In genomic region chr14:57084180-57084668, GRCm38 (mm10) we compare ENCODE assay signal across 13 mouse cellular contexts. TPM values are rescaled to one million over a fixed set of nuclear protein-coding genes. Genes with fewer than 3 reads are reported as not detected.
DNase-seq lines count a peak whose midpoint lies in the region; ATAC-seq and TF ChIP-seq lines count a peak whose summit lies in the region.
"Had no signal": no experiment of that assay in that cellular context is flagged by ENCODE, and none has a peak within 500 bp of the region (broad histone marks: within the 10 kb centered on the region; RNA-seq: fewer than 3 reads in every experiment).

No protein-coding gene starts in this region.

- TF ChIP-seq POLR2A in liver, adult 2 months (IDR thresholded peaks at IDR 0.05; ENCODE audit: extremely low read depth, insufficient read depth, low read length) = no peak

- peak overlapping the region; percentile 18; the same call in 1 of the 2 replicates for H3K9ac ChIP-seq in liver, adult 2 months (ENCODE audit: low read depth, low read length)
- no peak overlapping the region for H3K9ac ChIP-seq in liver, embryonic 11.5 days (ENCODE audit: low read depth, low read length)
- no peak overlapping the region for H3K9ac ChIP-seq in limb, embryonic 15.5 days
- no peak overlapping the region for H3K9ac ChIP-seq in stomach, postnatal 0 days (ENCODE audit: low read length)
- H3K9ac ChIP-seq: embryonic facial prominence, embryonic 13.5 days; hindbrain, embryonic 15.5 days had no signal

- H3K27me3 ChIP-seq in liver, adult 2 months (ENCODE audit: control insufficient read depth, insufficient read depth, low read length) = no peaks in the 10 kb centered on the region
- no peaks in the 10 kb centered on the region for H3K27me3 ChIP-seq in liver, embryonic 11.5 days (replicated peaks; ENCODE audit: control insufficient read depth, insufficient read depth, low read length)
- no peaks in the 10 kb centered on the region for H3K27me3 ChIP-seq in limb, embryonic 15.5 days
- no peaks in the 10 kb centered on the region for H3K27me3 ChIP-seq in stomach, postnatal 0 days (ENCODE audit: control insufficient read depth, insufficient read depth, low read length)
- H3K27me3 ChIP-seq: CH12.LX; embryonic facial prominence, embryonic 13.5 days; hindbrain, embryonic 15.5 days had no signal

- H3K79me2 ChIP-seq in liver, adult 2 months (ENCODE audit: control insufficient read depth, insufficient read depth, low read length) = no peaks in the 10 kb centered on the region

- no peak overlapping the region for H3K4me3 ChIP-seq in liver, adult 2 months (ENCODE audit: insufficient read depth, low read depth, low read length)
- H3K4me3 ChIP-seq in liver, embryonic 11.5 days (ENCODE audit: low read depth, low read length) = no peak overlapping the region
- no peak overlapping the region for H3K4me3 ChIP-seq in limb, embryonic 15.5 days
- H3K4me3 ChIP-seq in stomach, postnatal 0 days (ENCODE audit: low read depth, low read length) = no peak overlapping the region
- H3K4me3 ChIP-seq: embryonic facial prominence, embryonic 13.5 days; hindbrain, embryonic 15.5 days had no signal

- TF ChIP-seq CTCF in liver, adult 2 months (IDR thresholded peaks at IDR 0.05; ENCODE audit: low read depth, low read length) = no peak
- TF ChIP-seq CTCF in stomach, postnatal 0 days (IDR thresholded peaks at IDR 0.05; ENCODE audit: low read depth) = no peak

- H3K27ac ChIP-seq in liver, adult 2 months (replicated peaks; ENCODE audit: insufficient read depth, low read depth, low read length) = 0 out of 2 replicates have a peak overlapping the region, but pooled peaks have one; percentile 13
- no peak overlapping the region for H3K27ac ChIP-seq in liver, embryonic 11.5 days (ENCODE audit: low read depth, low read length)
- H3K27ac ChIP-seq in limb, embryonic 15.5 days = peak overlapping the region; percentile 11; the same call in 1 of the 2 replicates
- peak overlapping the region; percentile 69 for H3K27ac ChIP-seq in stomach, postnatal 0 days (replicated peaks)
- H3K27ac ChIP-seq: embryonic facial prominence, embryonic 13.5 days; hindbrain, embryonic 15.5 days had no signal

- H3K36me3 ChIP-seq in liver, adult 2 months (ENCODE audit: control insufficient read depth, insufficient read depth, low read length) = no peaks in the 10 kb centered on the region
- H3K36me3 ChIP-seq in liver, embryonic 11.5 days (ENCODE audit: control insufficient read depth, insufficient read depth, low read length) = no peaks in the 10 kb centered on the region
- no peaks in the 10 kb centered on the region for H3K36me3 ChIP-seq in limb, embryonic 15.5 days
- H3K36me3 ChIP-seq in stomach, postnatal 0 days (ENCODE audit: control insufficient read depth, insufficient read depth, low read length) = no peaks in the 10 kb centered on the region
- H3K36me3 ChIP-seq: embryonic facial prominence, embryonic 13.5 days; hindbrain, embryonic 15.5 days had no signal

- H3K9me3 ChIP-seq in liver, embryonic 11.5 days (ENCODE audit: control insufficient read depth, low read length) = no peaks in the 10 kb centered on the region
- no peaks in the 10 kb centered on the region for H3K9me3 ChIP-seq in limb, embryonic 15.5 days
- no peaks in the 10 kb centered on the region for H3K9me3 ChIP-seq in stomach, postnatal 0 days (ENCODE audit: control insufficient read depth, low read length)
- H3K9me3 ChIP-seq: embryonic facial prominence, embryonic 13.5 days; hindbrain, embryonic 15.5 days had no signal

- no peak for TF ChIP-seq EP300 in stomach, postnatal 0 days (optimal IDR thresholded peaks at IDR 0.05)

- no peak overlapping the region for H3K4me2 ChIP-seq in liver, embryonic 11.5 days
- H3K4me2 ChIP-seq in limb, embryonic 15.5 days = no peak overlapping the region
- no peak overlapping the region for H3K4me2 ChIP-seq in stomach, postnatal 0 days (replicated peaks; ENCODE audit: low read depth)
- H3K4me2 ChIP-seq: embryonic facial prominence, embryonic 13.5 days; hindbrain, embryonic 15.5 days had no signal

- no peak for ATAC-seq in liver, embryonic 11.5 days (replicated peaks; ENCODE audit: low FRiP score)
- ATAC-seq in limb, embryonic 15.5 days (ENCODE audit: insufficient number of reproducible peaks, low FRiP score, low TSS enrichment, low read depth) = no peak
- peak; percentile 71 for ATAC-seq in stomach, postnatal 0 days (ENCODE audit: low FRiP score, low TSS enrichment)
- ATAC-seq: activated CD4-positive, CD25-positive, alpha-beta regulatory T cell, adult 4 months had no signal

- peak; percentile 79 for DNase-seq in liver, adult 2 months (ENCODE audit: extremely low read depth, low read depth, low spot score)
- DNase-seq in liver, embryonic 11.5 days (ENCODE audit: low spot score) = no peak
- peak; percentile 65 to 68 for DNase-seq in kidney, adult 8-10 months
- DNase-seq in stomach, postnatal 0 days (ENCODE audit: low spot score) = peak; percentile 53
- no peak for DNase-seq in natural killer cell, adult 2 months (ENCODE audit: low spot score in 2 of 2)
- no peak for DNase-seq in right cerebral cortex, adult 18-20 months
- DNase-seq in gastrocnemius, postnatal 10 days = no peak
- DNase-seq: midbrain, embryonic 14.5 days had no signal

- H3K4me1 ChIP-seq in liver, adult 2 months (ENCODE audit: control insufficient read depth, insufficient read depth, low read length) = peaks cover 13% of the 10 kb centered on the region
- H3K4me1 ChIP-seq in liver, embryonic 11.5 days (replicated peaks; ENCODE audit: control insufficient read depth, insufficient read depth, low read length) = 0 out of 2 replicates have a peak, but pooled peaks cover 4% of the 10 kb centered on the region
- peaks cover 14% of the 10 kb centered on the region for H3K4me1 ChIP-seq in limb, embryonic 15.5 days
- H3K4me1 ChIP-seq in stomach, postnatal 0 days (replicated peaks; ENCODE audit: control insufficient read depth, insufficient read depth) = no peaks in the 10 kb centered on the region
- H3K4me1 ChIP-seq: hindbrain, embryonic 15.5 days had no signal

- 17% methylated on average over 11 of the region's 11 CpGs for WGBS in liver, adult 2 months
- WGBS in liver, embryonic 11.5 days = 38% methylated on average over 11 of the region's 11 CpGs
- WGBS in limb, embryonic 15.5 days = 11% methylated on average over 11 of the region's 11 CpGs
- 11% methylated on average over 11 of the region's 11 CpGs for WGBS in stomach, postnatal 0 days

RNA-seq across cellular contexts. Expression of gene Gjb2, which starts 20.3 kb away (rescaled TPM):
- total RNA-seq in liver, adult 2 months (2014; rRNA removed) = 90.0 and 124 TPM in 2 replicates
- 177 and 208 TPM in 2 replicates for polyA plus RNA-seq in liver, adult 2 months (2012; rRNA removed)
- 3.8 and 4.8 TPM in 2 replicates for polyA plus RNA-seq in liver, embryonic 11.5 days (2014; fragmentation: Nextera tagmentation; extraction: Ambion mirVana)
- polyA plus RNA-seq in limb, embryonic 15.5 days (2015; fragmentation: Nextera tagmentation; extraction: Ambion mirVana) = 101 and 112 TPM in 2 replicates
- polyA plus RNA-seq in stomach, postnatal 0 days (2015; fragmentation: Nextera tagmentation; extraction: Ambion mirVana) = 77.8 and 78.1 TPM in 2 replicates
- total RNA-seq in gastrocnemius, postnatal 10 days (2021) = under 1 TPM; 0.31 to 0.95 TPM
- total RNA-seq: CH12.LX had no signal

RNA-seq across cellular contexts. Expression of gene Gja3, which starts 26.3 kb away (rescaled TPM):
- not detected in 2 replicates for total RNA-seq in liver, adult 2 months (2014; rRNA removed)
- not detected in 2 replicates for polyA plus RNA-seq in liver, adult 2 months (2012; rRNA removed)
- 0.15 and 0.17 TPM in 2 replicates for polyA plus RNA-seq in liver, embryonic 11.5 days (2014; fragmentation: Nextera tagmentation; extraction: Ambion mirVana)
- 5.6 and 14.7 TPM in 2 replicates for polyA plus RNA-seq in limb, embryonic 15.5 days (2015; fragmentation: Nextera tagmentation; extraction: Ambion mirVana)
- polyA plus RNA-seq in stomach, postnatal 0 days (2015; fragmentation: Nextera tagmentation; extraction: Ambion mirVana) = 0.05 and 0.23 TPM in 2 replicates
- total RNA-seq in gastrocnemius, postnatal 10 days (2021) = 1 to 10 TPM; 5.3 to 6.7 TPM
- total RNA-seq: CH12.LX had no signal
- polyA plus RNA-seq: activated CD4-positive, CD25-positive, alpha-beta regulatory T cell, adult 4 months; midbrain, embryonic 14.5 days had no signal

RNA-seq across cellular contexts. Expression of gene Gm4491, which starts 31.5 kb away (rescaled TPM):
- not detected in 2 replicates for total RNA-seq in liver, adult 2 months (2014; rRNA removed)
- not detected in 2 replicates for polyA plus RNA-seq in liver, adult 2 months (2012; rRNA removed)
- not detected in 2 replicates for polyA plus RNA-seq in liver, embryonic 11.5 days (2014; fragmentation: Nextera tagmentation; extraction: Ambion mirVana)
- 0.15 TPM in 1 of 2 replicates, not detected in the other for polyA plus RNA-seq in limb, embryonic 15.5 days (2015; fragmentation: Nextera tagmentation; extraction: Ambion mirVana)
- not detected in 2 replicates for polyA plus RNA-seq in stomach, postnatal 0 days (2015; fragmentation: Nextera tagmentation; extraction: Ambion mirVana)
- not detected for total RNA-seq in gastrocnemius, postnatal 10 days (2021)
- total RNA-seq: CH12.LX had no signal
- polyA plus RNA-seq: activated CD4-positive, CD25-positive, alpha-beta regulatory T cell, adult 4 months had no signal

RNA-seq across cellular contexts. Expression of gene Gjb6, which starts 49.2 kb away (rescaled TPM):
- not detected in 2 replicates for total RNA-seq in liver, adult 2 months (2014; rRNA removed)
- polyA plus RNA-seq in liver, adult 2 months (2012; rRNA removed) = not detected in 2 replicates
- 0.21 and 0.23 TPM in 2 replicates for polyA plus RNA-seq in liver, embryonic 11.5 days (2014; fragmentation: Nextera tagmentation; extraction: Ambion mirVana)
- polyA plus RNA-seq in limb, embryonic 15.5 days (2015; fragmentation: Nextera tagmentation; extraction: Ambion mirVana) = 53.5 and 65.0 TPM in 2 replicates
- 21.3 and 24.3 TPM in 2 replicates for polyA plus RNA-seq in stomach, postnatal 0 days (2015; fragmentation: Nextera tagmentation; extraction: Ambion mirVana)
- under 1 TPM in 1 of 2 experiments, not detected in 1; 0.16 TPM for total RNA-seq in gastrocnemius, postnatal 10 days (2021)
- total RNA-seq: CH12.LX had no signal
- polyA plus RNA-seq: activated CD4-positive, CD25-positive, alpha-beta regulatory T cell, adult 4 months had no signal

Comparison
In these comparisons a context has a peak if more than half of its experiments do, and no peak if none do; other contexts are left out.
1. DNase-seq: peak in liver, adult 2 months (single experiment), kidney, adult 8-10 months (2 of 2) and stomach, postnatal 0 days (single experiment); none in liver, embryonic 11.5 days (single experiment), natural killer cell, adult 2 months (0 of 2), right cerebral cortex, adult 18-20 months (single experiment) and gastrocnemius, postnatal 10 days (single experiment).
2. RNA of gene Gjb2, which starts 20.3 kb away (polyA plus RNA-seq): 177 to 208 TPM in liver, adult 2 months, 101 to 112 TPM in limb, embryonic 15.5 days and 77.8 to 78.1 TPM in stomach, postnatal 0 days; 3.8 to 4.8 TPM in liver, embryonic 11.5 days; every median in the first group is over 10 times any median in the second.